Mouse (Mus musculus) common myeloid progenitor, adult 5-6 weeks (primary cell): Measurements from ENCODE around the gene Larp7. TPM values are rescaled to one million over a fixed set of nuclear protein-coding genes. Genes with fewer than 3 reads are reported as not detected.

Experiments used
- ATAC-seq: replicated peaks from 2 replicates; pipeline ENCODE4 v1.8.0; 2016; ENCODE audit warnings: low read depth, mild to moderate bottlenecking, moderate TSS enrichment, inconsistent platforms; ENCODE audit not compliant: poor library complexity, severe bottlenecking
- total RNA-seq: library from RNA; stranded (forward); fragments of 200-1000, 187-1606 nt; gene quantifications from 2 replicates; pipeline ENCODE4 v1.2.3, GENCODE M21; 2017

Gene Larp7
- total RNA-seq, 1 experiment from 2014 or later: 158 TPM

- no peak for ATAC-seq
These were observed 39.5 kb downstream of the Larp7 start for GRCm38 (mm10) chr3:127513699-127514098.

- no peak for ATAC-seq
These were observed 40.3 kb downstream of the Larp7 start for GRCm38 (mm10) chr3:127512794-127513335.

GRCm38 (mm10) chr3:127511786-127512746, 41.1 kb downstream of the Larp7 start:
- no peak for ATAC-seq

GRCm38 (mm10) chr3:127507878-127508783, 45.0 kb downstream of the Larp7 start:
- ATAC-seq: no peak

GRCm38 (mm10) chr3:127498742-127499400, 54.3 kb downstream of the Larp7 start, which contains the start of gene Ank2:
Ank2 (minus strand) TSS chr3:127499350.
- ATAC-seq: peak; percentile 63

GRCm38 (mm10) chr3:127498197-127498741, 54.9 kb downstream of the Larp7 start:
- peak; percentile 72 for ATAC-seq

- ATAC-seq: no peak
These were observed 60.5 kb downstream of the Larp7 start for GRCm38 (mm10) chr3:127492663-127493062.

- ATAC-seq: no peak
These were observed 65.8 kb downstream of the Larp7 start for GRCm38 (mm10) chr3:127487302-127487701.

Other genes with a start within 250 kb of the Larp7 start
- 0.27 and 0.29 TPM in 2 replicates for gene Ank2, start 54.0 kb downstream of the Larp7 start, total RNA-seq
- gene Zgrf1, start 140 bp upstream of the Larp7 start, total RNA-seq: 30.9 and 31.4 TPM in 2 replicates
- gene Neurog2, start 79.8 kb upstream of the Larp7 start, total RNA-seq: not detected in 2 replicates
- gene Alpk1, start 227.2 kb upstream of the Larp7 start, total RNA-seq: 8.1 and 10.4 TPM in 2 replicates
- 34.5 and 46.9 TPM in 2 replicates for gene Tifa, start 236.5 kb upstream of the Larp7 start, total RNA-seq